Mouse (Mus musculus): ENCODE measurements around the gene Cachd1.

The Cachd1 gene

DNA sequence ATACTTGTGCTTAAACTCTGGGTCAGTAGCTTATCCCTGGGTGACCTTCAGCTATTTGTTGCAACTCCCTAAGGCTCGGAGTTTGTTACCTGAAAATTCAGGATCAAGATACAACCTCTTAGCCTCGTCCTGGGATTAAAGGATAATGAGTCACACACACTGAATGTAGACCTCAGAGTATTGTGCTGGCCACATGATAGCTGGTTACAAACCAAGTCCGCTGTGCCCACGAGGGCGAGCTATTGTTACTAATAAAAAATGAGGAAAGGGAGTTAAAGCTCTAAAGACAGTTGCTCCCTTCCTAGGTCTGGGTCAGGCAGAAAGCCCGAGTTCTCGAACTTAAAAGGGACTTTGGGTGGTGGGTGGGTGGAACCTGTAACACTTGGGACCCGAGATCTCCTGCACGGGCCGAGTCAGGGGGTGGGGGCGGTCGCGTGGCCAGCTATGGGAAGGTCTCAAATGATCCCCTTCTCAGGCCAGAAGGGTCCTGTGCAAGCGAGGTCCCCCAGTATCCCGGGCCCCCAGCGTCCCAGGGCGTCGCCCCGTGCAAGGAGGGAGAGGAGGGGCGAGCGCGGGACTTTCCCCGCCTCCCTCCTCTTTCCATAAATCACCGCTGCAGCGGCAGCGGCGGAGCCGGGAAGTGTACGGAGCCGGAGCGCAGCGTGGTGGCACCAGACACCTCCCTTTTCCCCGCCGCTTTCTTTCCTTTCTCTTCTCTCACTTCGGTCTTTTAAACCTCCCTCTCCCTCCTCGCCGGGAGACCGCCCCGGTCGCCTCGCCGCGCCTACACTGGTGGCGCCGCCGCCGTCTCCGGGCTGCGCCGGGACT lies at the start of gene Cachd1:
TSS of gene Cachd1 (plus strand) at position 633 of the 828 bp plus-strand sequence.
- DNase-seq (ENCODE audit: low read depth, low spot score) = no peak

DNA sequence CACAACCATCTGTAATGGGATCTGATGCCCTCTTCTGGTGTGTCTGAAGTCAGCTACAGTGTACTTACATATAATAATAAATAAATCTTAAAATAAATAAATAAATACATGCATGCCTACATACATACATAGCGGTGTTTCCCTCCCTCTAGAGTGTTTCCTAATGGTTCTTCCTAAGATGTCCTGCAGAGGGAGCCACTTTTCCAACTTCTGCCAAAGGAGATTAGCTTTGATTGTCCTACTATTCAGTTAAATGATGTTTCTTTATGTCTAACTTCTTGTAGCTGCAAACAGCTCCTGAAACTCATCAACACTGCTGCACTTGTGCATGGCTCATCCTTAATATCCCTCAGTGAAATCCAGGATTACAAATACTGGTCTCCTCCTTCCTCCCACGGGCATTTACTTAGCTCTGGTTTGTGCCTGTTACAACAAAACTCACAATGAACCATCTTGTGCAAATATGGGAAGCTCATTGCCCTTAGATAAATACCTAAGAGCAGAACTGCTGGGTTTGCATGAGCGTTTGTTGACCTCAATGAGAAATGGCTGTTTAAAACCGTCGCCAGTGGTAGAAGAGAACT lies 47.5 kb upstream of the Cachd1 start:
- DNase-seq (ENCODE audit: low read depth, low spot score) = no peak

DNA sequence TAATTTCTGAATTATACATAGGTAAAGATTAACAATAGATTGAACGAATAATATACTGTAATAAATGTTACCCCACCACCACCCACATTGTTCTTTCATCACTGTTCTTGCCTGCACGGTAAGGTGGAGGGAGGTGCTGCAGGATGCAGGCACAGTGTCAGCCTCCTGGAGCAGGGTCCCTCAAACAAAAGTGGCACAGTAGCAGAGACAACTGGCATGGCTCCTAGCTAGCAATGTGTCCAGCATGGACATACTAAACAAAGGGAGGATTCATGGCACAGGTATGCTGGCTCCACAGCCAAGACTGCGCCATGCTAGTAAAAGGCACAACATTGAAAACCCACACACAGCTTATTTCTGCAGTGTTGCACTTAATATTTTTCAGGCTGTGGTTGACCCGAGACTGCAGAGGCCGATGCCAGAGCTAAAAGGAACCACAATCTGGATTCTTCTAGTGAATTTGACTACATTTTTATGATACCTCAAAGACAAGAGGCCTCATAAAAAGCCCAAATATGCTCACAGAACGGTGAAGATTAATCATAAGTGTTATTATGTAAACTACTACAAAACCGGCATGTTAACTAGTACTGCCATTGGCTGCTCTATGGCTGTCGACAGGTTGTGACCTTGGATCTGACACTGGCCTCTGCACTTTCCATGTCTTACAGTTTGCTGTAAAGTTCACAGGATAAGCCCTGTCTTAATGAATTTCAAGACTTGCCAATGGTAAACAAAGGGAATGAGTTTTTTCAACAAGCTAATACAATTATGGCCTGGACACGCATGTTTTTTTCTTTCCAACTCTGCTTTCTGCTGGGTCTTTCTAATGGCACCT lies 41.2 kb upstream of the Cachd1 start:
- DNase-seq (ENCODE audit: low read depth, low spot score) = no peak

DNA sequence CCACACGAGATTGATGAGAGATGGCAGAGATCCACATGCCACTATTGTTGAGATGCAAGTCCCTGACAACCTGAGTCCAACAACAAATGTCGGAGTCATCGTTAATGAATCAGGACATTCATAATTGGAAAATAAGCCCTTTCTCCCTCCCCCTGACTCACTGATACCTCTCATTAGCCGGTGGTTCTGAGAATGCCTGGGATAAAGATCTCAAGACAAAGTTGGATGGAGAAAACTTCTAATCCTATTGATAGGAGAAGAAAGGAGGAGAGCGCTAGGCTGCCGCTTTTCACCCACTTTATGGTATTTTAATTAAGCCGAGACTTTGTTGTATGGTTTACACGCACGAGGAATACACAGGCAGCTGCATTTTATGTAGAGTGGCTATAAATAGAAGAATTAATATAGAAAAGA lies 40.5 kb upstream of the Cachd1 start:
- no peak for DNase-seq (ENCODE audit: low read depth, low spot score)

- DNase-seq (ENCODE audit: low read depth, low spot score) = no peak
These were observed 32.9 kb upstream of the Cachd1 start for GRCm38 (mm10) chr4:100743615-100744014.

GRCm38 (mm10) chr4:100752278-100752677 lies 24.2 kb upstream of the Cachd1 start:
- DNase-seq (ENCODE audit: low read depth, low spot score) = no peak

GRCm38 (mm10) chr4:100755632-100756031 lies 20.8 kb upstream of the Cachd1 start:
- no peak for DNase-seq (ENCODE audit: low read depth, low spot score)

DNA sequence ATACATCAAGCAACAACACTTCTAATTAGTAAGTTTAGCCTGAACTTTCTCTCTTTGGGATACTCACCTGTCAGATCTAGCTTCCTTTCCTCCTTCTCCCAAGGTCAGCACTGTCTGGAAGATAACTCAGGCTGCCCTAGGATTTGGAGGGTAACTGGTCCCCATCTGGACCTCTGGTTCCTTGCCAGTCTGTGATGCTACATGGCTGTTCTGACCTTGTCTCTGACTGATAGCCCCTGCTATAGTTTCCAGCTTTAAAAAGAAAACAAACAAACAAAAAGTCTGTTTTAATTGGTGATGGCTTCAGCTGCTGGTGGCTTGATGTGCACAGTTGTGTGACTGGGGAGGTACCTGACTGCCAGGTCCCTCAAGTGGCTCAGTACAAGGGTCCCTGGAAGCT lies 20.0 kb upstream of the Cachd1 start:
- DNase-seq (ENCODE audit: low read depth, low spot score) = no peak

DNA sequence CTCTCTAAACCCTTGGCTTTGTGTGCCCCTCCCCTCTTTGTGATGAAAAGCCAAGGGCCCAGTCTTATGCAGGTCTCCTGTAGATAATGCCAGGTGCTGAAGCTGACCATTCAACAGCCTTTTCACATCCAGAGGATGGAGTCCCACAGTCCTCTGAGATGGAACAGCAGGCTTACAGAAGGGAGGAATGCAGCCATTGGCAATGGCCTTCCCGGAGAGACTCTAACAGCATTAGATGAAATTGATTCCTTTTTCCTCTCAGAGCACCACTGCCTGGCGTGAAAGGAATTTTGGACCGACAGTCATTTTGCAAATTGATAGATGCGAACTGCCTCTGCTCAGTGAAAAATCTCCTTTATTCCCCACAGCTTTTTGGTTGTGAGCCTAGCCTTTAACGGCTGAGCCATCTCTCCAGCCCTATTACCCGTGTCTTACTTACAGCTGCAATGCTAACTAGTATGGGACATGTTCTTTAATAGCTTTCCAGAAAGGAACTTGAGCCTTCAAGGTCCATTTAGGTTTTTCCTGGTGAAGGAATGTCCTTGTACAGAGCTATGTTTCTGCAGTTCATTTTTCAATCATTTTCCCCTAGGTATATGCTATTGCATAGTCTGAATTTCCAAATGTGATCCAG lies 18.1 kb upstream of the Cachd1 start:
- DNase-seq (ENCODE audit: low read depth, low spot score) = no peak

- DNase-seq (ENCODE audit: low read depth, low spot score) = no peak
These were observed 16.9 kb upstream of the Cachd1 start for GRCm38 (mm10) chr4:100759603-100760002.

DNA sequence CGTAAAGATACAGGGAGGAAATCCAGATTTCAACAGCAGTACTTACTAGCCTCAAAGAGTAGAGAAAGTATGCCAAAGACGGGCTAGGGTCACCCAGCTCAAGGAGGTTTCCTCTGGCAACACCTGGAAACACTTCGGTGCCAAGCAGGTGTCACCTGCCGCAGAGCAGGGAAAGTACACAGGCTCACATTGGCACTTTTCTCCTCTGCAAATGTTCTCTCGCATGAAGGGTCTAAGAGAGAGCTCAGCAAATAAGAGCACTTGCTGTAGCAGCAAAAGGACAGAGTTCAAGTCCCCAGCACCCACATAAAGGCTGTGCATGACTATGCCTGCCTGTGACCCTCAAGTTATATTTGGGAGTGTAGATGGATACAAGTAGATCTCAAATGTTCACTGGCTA lies 16.1 kb upstream of the Cachd1 start:
- no peak for DNase-seq (ENCODE audit: low read depth, low spot score)

DNA sequence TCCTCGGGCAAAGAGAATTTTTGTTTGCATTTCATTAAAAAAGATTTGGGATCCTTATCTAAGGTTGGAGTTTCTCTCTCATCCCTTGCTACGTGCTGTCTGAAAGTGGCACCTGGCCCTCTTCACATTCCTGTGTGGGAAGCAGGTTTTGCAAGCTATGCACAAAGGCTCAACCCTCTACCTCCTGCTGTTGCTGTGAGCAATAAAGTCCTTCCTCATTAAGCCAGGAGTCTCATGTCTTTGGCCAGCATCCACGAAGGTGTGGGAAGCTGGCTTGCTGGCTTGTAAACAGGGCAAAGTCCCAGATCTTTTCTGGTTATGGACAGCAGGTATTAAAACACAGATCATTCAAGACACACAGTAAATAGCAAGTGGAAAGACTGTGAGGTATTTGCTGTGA lies 7.9 kb upstream of the Cachd1 start:
- DNase-seq (ENCODE audit: low read depth, low spot score) = no peak

DNA sequence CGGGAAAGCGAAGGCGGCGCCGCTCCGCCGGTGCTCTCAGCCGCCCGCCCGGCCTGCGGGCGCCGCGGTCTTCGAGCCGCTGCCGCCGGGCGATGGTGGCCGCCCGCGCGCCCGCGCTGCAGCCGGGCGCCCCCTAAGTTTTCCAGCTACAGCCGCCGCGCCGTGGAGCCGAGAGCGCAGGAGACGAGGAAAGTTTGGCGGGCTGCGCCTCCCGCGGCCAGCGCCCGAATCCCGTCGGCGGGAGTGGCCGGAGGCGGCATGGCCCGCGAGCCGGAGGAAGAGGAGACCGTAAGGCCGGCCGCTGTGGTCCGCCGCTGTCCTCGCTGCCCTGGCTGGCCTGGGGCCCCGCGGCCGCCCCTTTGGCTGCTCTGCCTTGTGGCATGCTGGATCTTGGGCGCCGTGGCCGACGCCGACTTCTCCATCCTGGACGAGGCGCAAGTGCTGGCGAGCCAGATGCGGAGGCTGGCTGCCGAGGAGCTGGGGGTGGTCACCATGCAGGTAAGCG lies 448 bp downstream of the Cachd1 start:
- no peak for DNase-seq (ENCODE audit: low read depth, low spot score)

DNA sequence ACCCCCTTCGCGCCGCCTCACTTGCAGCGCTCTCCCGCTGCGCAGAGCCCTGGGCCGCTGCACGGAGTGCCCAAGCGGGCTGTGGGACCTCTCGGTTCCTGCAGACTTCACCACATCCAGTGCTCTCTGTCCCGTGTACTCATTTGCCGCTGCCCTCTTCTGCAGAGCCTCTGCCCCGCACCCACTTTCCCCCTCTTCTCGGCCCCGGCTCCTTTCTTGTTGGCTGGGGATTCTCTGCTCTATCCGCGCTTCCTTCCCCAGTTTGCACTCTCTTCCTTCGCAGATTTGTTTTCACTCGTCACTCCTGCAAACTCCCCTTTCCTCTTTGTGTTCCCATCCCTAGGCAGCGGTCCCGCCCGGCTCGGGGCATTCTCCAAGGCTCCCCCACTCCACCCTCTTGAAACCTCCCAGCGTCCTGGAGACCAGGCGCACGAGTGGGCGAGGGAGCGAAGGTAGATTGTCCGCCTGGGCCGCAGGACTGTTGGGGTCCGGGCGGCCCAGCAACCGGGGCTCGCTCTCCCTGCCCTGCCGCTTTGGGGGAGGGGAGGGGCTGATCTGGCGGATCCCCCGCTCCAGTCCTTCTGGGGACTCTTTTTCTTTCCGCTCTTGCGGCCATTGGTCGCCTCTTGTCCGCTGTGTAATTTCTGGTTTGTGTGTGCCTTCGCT lies 1.0 kb downstream of the Cachd1 start:
- DNase-seq (ENCODE audit: low read depth, low spot score) = no peak

- DNase-seq (ENCODE audit: low read depth, low spot score) = no peak
These were observed 1.6 kb downstream of the Cachd1 start for GRCm38 (mm10) chr4:100778082-100778481.

GRCm38 (mm10) chr4:100779023-100779422 lies 2.5 kb downstream of the Cachd1 start:
- no peak for DNase-seq (ENCODE audit: low read depth, low spot score)

DNA sequence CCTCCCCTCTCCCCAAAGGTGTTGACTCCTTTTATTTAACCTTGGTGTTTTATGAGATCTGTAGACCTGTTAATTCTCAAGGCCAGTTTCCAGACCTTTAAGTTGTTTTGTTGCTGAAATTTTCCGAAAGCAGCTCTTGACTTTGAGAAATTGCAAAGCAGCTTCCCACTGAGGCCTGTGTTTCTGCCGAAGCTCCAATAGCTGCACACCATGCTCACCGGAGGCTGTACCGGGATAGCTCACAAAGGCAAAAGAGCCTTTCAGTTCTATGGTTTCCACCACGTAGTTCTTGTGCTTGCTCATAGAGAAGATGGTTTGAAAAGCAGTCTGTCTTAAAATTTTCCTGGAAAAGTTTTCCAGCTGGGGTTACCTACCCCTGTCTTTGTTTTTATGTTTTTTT lies 3.2 kb downstream of the Cachd1 start:
- no peak for DNase-seq (ENCODE audit: low read depth, low spot score)

DNA sequence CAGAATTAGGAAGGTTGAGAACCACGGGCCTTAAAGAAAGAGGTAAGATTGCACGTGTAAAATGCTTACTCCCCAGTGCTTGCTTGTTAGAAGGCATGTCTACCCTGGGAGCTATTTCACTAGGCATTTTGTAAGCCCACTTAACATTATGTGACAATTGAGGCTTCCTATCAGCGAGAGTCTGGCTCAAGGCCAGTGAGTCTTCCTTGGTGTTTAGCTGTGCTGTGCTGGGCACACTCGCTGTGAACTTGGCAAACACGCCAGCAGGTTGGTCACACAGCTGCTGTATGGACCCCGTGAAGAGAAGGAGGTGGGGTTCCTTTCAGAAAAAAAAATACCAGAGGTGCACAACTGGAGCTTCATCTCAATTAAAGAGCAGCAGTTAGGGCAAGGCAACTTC lies 4.4 kb downstream of the Cachd1 start:
- no peak for DNase-seq (ENCODE audit: low read depth, low spot score)

DNA sequence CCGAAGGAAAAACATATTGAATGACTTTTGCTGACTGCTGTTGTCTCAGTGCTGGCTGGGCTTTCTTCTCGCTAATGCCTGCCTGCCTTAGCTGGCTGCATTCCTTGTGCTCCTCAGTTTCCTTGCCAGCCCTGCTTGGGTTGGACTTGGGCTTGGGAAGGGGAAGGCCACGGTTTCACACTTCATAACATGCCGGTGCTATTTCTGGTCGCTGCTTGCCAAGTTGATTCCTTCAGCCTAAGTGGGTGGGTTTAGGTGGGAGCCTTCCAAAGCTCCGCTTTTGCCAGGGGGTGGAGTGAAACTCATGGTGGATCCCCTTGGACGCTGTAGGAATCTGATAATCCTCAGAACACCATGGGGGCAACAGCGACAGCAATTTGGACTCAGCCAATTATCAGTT lies 5.9 kb downstream of the Cachd1 start:
- no peak for DNase-seq (ENCODE audit: low read depth, low spot score)

DNA sequence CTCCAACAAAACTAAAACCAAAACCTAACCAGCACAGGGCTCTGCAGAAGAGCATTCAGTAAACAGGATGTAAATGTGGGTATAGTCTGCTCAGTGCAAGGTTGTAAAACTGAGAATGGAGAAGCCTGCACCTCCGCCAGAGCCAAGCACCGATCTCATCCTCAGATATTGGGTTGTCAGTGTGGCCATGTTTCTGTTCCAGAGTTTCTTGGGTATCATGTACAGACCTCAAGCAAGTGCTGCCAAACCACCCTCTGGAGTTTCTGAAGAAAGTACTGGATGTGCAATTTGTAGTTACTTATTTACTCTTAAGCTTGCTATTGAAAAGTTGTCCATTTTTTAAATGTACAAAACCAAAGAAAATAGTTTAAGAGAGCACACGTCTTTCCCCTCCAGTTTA lies 6.4 kb downstream of the Cachd1 start:
- no peak for DNase-seq (ENCODE audit: low read depth, low spot score)

GRCm38 (mm10) chr4:100787201-100787600 lies 10.7 kb downstream of the Cachd1 start:
- DNase-seq (ENCODE audit: low read depth, low spot score) = no peak
